Mouse (Mus musculus) thymus, postnatal 4 days (tissue): ENCODE measurements around the gene Impdh1.
"Not testable (repeated sequence)": the region's sequence is repeated elsewhere in the genome, so short reads cannot be mapped to it uniquely, and the experiment has no call there.

Source experiments
- DNase-seq: peaks from one replicate; pipeline ENCODE4 v3.0.0; 2021

Gene Impdh1

GRCm38 (mm10) chr6:29178888-29179658 lies 37.1 kb downstream of the Impdh1 start, which contains the start of gene Prrt4:
Gene Prrt4 (minus strand): TSS chr6:29179584.
- DNase-seq, result peak; percentile 65

DNA sequence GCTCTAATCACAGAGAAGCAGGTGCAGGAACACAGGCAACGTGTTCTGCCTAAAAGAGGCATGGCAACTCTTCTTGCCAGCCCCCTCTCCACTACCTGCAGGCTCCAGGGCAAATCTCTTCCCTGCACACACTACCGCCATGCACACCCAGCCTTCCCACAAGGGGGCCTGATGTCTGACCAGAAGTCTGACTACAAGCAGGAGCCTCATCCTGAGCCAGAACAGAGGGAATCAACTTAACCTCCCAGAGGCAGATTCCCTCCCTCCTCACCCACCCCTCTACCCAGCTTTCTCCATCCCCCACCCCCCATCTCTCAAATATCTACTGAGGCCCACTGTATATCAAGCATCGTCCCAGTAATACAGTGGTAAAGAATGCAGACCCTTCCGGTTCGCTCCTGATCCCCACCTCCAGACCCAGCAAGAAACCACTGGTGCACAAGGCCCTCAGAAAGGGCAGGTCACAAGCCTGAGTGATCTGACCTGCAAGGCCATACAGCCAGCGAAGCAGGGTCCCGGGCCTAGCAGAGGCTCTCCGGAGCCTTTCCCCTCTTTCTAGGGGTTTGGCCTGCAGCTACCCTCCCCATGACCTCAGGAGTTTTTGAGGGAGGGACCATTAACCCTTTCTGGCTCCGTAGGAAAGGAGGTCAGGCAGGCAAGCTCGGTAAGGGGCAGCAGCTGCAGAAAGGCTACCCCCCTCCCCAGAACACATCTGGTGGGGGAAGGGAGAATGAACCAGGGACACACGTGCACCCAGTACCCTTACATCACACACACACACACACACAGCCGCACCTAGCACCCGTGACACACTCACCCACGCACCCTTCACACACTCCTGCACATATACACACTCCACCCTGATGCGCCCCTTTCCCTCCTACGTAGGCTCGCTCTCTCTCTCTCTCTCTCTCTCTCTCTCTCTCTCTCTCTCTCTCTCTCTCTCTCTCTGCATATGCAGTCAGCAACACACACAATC lies 38.0 kb downstream of the Impdh1 start:
- no peak for DNase-seq

DNA sequence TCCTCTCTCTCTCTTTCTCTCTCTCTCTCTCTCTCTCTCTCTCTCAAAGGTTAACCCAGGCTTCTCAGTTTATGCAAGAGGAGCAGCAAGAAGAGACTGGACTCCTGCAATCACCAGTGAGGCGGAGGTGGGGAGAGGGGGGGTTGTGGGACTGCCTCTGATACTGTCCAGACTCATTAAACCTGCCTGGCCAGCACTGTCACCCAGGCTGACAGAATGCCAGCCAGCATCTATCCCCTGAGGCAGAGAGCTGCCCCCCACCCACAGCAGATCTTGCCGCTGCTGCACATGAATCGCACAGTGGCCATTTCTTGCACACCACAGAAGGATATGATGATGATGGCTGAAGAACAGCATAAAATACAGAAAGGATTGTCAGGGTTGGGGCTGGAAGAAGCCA lies 41.1 kb downstream of the Impdh1 start:
- DNase-seq, result no peak

DNA sequence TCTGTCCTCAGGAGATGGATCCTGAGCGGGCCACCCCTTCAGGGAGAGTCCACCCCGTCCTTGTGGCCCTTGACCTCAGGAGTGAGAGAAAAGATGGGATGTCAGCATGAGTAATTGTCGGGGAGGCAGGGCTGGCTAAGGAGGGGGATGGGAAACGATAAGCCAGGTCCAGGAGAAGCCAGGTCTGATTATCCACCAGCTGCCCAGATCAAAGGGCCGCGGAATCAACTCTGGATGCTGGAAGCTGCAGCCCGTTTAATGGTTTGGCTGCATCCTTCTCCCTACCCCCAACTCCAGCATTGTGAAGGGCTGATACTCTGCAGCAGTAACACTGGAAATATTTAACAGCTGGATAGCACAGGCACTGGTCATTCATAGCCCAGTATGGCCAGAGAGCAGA lies 41.8 kb downstream of the Impdh1 start:
- no peak for DNase-seq

DNA sequence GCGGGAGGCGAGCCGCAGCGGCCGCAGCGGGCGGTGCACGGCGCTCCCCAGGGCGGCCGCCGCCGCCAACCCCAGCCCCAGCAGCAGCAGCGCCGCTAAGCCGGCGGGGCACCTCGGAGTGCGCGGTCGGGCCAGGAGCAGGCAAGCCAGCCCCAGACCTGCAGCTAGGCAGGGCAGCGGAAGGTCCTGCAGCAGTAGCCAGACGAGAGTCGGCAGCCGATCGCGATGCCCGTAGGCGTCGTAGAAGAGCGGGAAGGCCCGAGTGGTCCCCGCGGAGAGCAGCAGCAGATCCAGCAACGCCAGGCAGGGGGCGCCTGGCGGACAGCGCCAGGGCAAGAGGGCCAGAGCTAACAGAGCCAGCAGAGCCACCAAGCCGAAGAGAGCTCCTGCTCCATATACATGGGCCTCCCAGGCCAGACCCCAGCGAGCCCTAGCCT lies 45.2 kb downstream of the Impdh1 start:
- peak; percentile 85 for DNase-seq

DNA sequence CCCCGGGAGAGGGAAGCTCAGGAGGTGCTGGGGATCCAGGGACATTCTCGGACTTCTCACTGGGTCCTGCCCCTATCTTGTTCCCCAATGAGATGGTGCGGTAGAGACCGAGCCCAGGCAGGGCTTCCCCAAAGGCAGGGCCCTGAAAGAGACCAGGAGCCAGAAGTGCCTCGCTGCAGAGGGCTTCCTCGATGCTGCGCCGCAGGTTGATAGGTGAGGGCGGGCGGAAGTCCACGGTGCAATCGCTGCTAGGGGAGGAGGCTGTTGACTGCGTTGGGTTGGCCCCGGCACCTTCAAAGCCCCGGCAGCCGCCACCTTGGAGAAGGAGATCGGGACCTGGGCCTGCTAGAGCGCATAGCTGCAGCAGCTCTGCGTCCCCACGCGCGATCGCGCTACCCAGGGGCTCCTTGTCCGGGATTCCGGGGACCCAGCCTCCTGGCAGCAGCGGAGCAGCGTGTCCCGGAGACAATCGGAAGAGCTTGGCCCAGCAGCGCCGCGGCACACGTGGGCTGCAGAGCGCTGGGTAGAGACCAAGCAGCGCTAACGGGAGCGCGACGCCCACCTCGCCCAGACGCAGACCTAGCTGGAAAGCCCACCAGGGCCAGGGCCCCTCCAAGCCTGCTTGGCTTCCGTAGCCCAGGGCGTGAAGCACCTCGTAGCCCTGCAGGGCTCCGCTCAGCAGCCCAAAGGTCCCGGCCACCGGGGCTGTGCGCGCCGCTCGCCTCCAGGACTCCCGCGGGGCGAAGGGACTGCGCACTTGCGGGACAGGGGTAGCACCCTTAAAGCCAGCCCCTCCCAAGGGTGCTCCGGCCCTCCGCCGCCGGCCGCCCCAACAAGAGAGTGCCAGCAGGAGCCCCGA lies 45.9 kb downstream of the Impdh1 start:
- DNase-seq, result peak; percentile 82

GRCm38 (mm10) chr6:29169675-29170062 lies 46.5 kb downstream of the Impdh1 start:
- no peak for DNase-seq

GRCm38 (mm10) chr6:29168871-29169270 lies 47.3 kb downstream of the Impdh1 start:
- DNase-seq, result no peak

DNA sequence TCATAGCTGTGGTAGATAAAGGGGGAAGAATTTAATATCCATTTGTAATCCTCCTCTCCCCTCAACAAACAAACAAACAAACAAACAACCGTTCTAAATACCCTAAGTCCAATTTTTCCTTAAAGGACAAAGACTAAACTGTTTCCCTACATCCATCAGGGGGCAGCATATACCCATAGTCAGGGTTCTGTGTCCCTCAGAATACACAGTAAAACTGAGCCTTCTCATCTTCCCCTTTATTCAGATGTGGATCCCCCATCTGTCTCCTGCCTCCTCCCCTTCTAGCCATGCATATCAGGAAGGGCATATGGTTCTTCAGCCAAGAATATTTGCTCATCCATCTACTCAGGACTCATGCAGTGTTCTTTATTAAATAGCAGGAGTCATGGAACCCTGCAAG lies 50.0 kb downstream of the Impdh1 start:
- DNase-seq, result peak; percentile 34

DNA sequence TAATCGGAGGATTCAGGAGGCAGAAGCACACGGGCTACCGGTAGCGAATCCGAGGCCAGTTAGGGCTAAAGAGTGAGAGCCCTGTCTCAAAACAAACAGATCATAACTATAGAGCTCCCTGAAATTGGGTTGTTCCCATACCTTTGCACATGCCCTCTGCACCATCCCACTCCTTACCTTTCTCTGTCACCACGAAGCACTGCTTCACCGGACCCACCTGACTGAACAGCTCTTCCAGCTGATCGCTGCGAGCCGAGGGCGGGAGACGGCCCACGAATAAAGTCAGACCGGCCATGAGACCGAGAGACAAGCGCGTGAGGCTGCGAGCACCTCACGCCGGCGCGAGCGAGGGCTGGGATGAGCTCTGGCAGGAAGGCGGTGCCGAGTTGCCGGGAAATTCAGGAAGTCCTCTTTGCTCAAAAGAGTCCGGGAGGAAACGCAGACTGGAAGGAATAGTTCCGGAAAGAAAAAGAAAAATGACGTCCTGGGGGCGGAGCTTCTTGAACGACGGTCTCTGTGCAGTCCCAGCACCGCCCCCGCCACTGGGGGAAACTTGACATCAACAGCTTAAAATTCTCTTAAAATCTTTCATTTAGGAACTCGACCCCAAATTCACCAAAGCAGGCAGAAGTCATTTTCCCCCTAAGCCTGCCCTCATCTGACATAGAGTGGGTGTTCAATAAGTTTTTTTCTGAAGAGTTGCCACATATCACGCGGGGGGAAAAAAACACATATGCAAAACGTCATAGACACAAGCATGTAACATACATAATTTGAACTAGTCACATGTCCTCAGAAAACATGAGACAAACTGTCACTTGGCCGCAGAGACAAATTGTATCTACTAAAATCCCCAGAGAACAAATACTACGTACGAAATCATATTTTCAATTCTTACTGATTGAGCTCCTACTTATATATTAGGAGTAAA lies 51.6 kb downstream of the Impdh1 start, which contains the start of gene Rbm28:
Gene Rbm28, minus strand, starts transcription at position 693 of the 931 bp plus-strand sequence.
- peak; percentile 88 for DNase-seq

DNA sequence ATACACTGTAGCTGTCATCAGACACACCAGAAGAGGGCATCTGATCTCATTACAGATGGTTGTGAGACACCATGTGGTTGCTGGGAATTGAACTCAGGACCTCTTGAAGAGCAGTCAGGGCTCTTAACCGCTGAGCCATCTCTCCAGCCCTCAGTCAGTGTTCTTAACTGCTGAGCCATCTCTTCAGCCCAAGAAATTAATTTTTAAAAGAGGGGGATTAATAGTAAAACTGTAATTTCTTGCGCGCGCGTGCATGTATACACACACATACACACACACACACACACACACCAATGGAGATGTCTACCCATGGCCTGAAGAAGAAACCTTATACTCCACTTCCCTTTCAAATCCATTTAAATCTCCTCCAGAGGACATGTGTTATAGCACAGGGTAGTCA lies 54.9 kb downstream of the Impdh1 start:
- not testable (repeated sequence) for DNase-seq

GRCm38 (mm10) chr6:29160786-29161185 lies 55.4 kb downstream of the Impdh1 start:
- no peak for DNase-seq

DNA sequence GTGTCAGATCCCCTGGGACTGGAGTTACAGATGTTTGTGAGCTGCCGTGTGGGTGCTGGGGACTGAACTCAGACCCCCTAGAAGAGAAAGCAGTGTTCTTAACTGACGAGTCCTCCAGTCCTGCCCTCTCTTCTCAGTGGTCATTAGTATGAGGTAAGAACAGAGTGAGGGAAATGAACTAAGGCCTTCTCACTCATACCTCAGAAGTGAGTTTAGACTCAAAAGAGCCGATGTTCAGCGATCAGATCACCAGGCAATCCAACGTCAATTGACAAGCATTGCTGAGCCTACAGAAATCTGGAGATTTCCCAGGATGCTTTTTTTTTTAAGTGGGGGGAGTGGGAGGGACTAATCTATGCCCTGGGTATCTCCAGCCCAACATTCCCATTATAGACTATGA lies 59.8 kb downstream of the Impdh1 start:
- no peak for DNase-seq
